Mouse (Mus musculus) brown adipose tissue, adult 24 weeks (tissue): Measurements from ENCODE around the gene Pigt. TPM values are rescaled to one million over a fixed set of nuclear protein-coding genes. Genes with fewer than 3 reads are reported as not detected.

Experiments
- H3K27ac ChIP-seq: fragments of 200-500 bp; replicated peaks from 2 replicates; pipeline ENCODE4 v1.5.1; 2012; ENCODE audit warnings: low read depth, mild to moderate bottlenecking, low read length
- H3K4me1 ChIP-seq: fragments of 200-500 bp; 2 replicates; pipeline ENCODE4 v1.6.1; 2012; ENCODE audit warnings: low read length, mixed read lengths; ENCODE audit not compliant: control insufficient read depth, insufficient read depth, insufficient read length
- H3K4me3 ChIP-seq: fragments of 200-500 bp; 2 replicates; pipeline ENCODE4 v1.5.1; 2012; ENCODE audit warnings: low read depth, mild to moderate bottlenecking, low read length, moderate library complexity; ENCODE audit not compliant: insufficient read depth
- polyA plus RNA-seq: library from polyadenylated mRNA; stranded (reverse); fragments of >200 nt; gene quantifications from 2 replicates; pipeline ENCODE4 v1.2.4, GENCODE M21; 2012; ENCODE audit not compliant: missing spikeins, insufficient read depth, insufficient read length

The Pigt gene
- polyA plus RNA-seq, 1 experiment = 21.6 TPM

GRCm38 (mm10) chr2:164504919-164505318, 7.6 kb downstream of the Pigt start:
- Histone ChIP-seq H3K27ac (no peak overlapping the region), H3K4me1 (no peaks in the 10 kb centered on the region), H3K4me3 (no peak overlapping the region)

- Histone ChIP-seq H3K27ac (no peak overlapping the region), H3K4me3 (no peak overlapping the region), H3K4me1 (no peaks in the 10 kb centered on the region)
Observed at GRCm38 (mm10) chr2:164505619-164506347, 8.5 kb downstream of the Pigt start.

GRCm38 (mm10) chr2:164507811-164508210, 10.5 kb downstream of the Pigt start:
- Histone ChIP-seq H3K27ac (no peak overlapping the region), H3K4me1 (no peaks in the 10 kb centered on the region), H3K4me3 (no peak overlapping the region)

GRCm38 (mm10) chr2:164510621-164511190, 13.4 kb downstream of the Pigt start:
- no peak overlapping the region for H3K27ac ChIP-seq
- H3K4me3 ChIP-seq = no peak overlapping the region
- peaks cover 4% of the 10 kb centered on the region; the same call in 1 of the 2 replicates for H3K4me1 ChIP-seq

DNA sequence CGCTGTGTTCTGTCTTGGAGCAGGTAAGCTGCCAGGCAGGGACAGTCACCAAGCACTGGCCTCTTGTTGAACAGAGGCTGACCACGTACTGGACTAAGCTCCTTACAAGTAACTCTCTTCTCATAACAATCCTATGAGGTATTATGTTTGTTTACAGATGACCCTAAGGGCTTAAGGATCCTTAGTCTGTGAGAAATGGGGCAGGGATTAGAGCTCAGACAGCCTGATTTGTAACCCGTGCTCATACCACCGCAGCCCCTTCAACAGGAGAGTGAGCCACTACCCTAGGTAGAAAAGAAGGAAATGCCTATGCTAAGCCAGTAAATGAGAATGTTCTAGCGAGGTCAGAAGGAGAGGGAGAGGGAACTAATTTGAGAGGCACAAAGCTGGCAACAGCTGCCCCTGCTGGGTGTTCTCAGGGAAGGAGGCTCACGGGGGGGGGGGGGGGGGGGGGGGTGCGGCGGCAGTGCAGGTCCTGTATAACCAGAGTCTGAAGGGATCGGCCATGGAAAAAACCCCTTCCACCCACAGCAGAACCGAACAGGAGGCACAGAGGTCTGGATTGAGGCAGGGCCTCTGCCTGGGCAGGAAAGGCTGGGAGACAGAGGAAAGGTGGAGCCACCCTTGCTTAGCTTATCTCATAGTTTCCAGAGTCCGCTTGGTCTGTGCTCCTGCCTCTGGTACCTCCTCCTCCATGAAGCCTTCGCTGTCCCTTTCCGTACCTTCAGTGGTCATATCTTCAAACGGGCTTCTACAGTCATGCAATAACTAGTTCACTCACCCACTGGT, 15.0 kb downstream of the Pigt start:
- Histone ChIP-seq H3K4me3 (no peak overlapping the region), H3K27ac (peak overlapping the region; percentile 62), H3K4me1 (peaks cover 4% of the 10 kb centered on the region; the same call in 1 of the 2 replicates)

- Histone ChIP-seq H3K27ac (peak overlapping the region; percentile 56), H3K4me3 (no peak overlapping the region), H3K4me1 (peaks cover 4% of the 10 kb centered on the region; the same call in 1 of the 2 replicates)
Observed at GRCm38 (mm10) chr2:164513389-164513788, 16.1 kb downstream of the Pigt start.

DNA sequence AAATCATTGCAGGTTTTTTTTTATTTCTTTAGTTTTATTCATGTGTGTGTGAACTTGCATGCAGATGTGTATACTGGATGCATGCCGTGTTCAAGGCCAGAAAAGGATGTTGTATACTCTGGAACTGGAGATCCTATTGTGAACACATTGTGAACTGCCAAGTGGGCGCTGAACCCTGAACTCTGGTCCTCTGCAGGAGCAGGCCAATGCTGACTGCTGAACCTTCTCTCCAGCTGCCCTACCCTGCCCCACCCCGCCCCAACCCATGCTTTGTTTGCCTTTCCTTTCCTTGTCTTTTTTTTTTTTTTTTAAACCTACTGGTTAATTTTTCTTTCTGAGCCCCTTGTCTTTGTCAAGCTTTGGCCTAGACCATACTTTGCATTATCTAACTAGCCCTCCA, 17.6 kb downstream of the Pigt start:
- H3K4me3 ChIP-seq = no peak overlapping the region
- no peak overlapping the region for H3K27ac ChIP-seq
- peaks cover 4% of the 10 kb centered on the region; the same call in 1 of the 2 replicates for H3K4me1 ChIP-seq

DNA sequence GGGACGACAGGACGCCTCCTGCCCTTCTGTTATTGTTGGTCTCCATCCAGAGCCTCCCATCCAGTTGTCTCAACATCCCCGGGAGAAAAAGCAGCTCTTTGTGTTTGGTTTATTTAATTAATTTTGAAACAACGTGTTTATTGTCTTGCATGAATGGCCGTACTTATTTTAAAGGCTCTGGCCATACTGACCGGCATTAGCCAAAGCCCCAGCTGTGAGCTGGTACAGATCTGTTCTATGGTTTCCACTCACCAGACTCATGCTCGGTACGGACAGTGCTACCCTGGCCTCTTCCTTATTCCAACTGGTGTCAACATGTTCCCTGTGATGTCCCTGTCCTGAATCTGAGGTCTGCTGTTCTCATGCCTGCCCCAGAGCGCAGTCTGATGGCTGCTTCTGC, 18.6 kb downstream of the Pigt start:
- peaks cover 4% of the 10 kb centered on the region; the same call in 1 of the 2 replicates for H3K4me1 ChIP-seq
- H3K4me3 ChIP-seq = no peak overlapping the region
- no peak overlapping the region for H3K27ac ChIP-seq

GRCm38 (mm10) chr2:164516592-164516991, 19.3 kb downstream of the Pigt start:
- peaks cover 4% of the 10 kb centered on the region; the same call in 1 of the 2 replicates for H3K4me1 ChIP-seq
- H3K27ac ChIP-seq = no peak overlapping the region
- no peak overlapping the region for H3K4me3 ChIP-seq

- Histone ChIP-seq H3K4me3 (no peak overlapping the region), H3K4me1 (peaks cover 4% of the 10 kb centered on the region; the same call in 1 of the 2 replicates), H3K27ac (no peak overlapping the region)
Observed at GRCm38 (mm10) chr2:164517485-164518221, 20.3 kb downstream of the Pigt start.

DNA sequence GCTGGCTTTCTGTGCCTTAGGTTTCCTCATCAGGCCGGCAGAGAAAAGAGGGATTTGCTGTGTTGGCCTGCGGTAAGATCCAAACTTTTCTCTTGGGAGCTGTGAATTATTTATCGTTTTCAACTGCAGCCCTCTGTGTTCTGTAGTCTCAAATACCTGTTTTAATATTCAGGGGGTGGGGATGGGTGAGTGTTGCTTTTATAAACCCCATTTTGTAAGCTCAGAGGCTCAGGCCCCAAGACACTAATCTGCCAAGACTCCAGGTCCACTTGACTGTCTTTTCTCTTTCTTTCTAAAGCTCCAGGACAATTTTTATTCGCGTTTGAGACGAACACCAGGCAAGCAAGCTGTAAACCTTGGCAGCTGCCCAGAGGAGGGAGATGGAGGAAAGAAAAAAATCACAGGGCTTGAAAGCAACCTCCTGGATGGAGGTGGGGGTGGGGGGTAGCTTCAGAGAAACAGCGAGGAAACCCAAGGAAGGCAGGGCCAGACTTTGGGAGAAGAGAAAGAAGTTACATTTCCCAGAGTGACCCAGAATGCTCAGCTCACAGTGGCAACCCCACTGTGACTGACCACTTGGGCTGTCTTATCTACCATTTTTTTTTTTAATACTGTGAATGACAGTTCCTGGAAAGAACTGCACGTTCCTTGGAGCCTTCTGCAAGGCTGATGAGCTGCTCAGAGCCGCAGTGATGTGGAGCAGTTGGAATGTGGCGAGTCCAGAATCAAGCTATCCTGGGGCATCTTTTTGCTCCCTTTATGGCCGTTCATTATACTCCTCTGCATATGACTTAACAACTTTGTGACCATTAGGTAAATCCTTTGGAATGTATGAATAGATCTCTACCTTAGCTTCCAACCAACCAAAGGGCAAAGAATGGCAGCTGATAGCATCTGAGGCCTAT, 21.2 kb downstream of the Pigt start:
- H3K4me3 ChIP-seq = no peak overlapping the region
- peaks cover 4% of the 10 kb centered on the region; the same call in 1 of the 2 replicates for H3K4me1 ChIP-seq
- no peak overlapping the region for H3K27ac ChIP-seq

- Histone ChIP-seq H3K27ac (no peak overlapping the region), H3K4me3 (no peak overlapping the region), H3K4me1 (peaks cover under 1% of the 10 kb centered on the region; the same call in 1 of the 2 replicates)
Observed at GRCm38 (mm10) chr2:164519171-164519526, 21.8 kb downstream of the Pigt start.

- H3K4me1 ChIP-seq = no peaks in the 10 kb centered on the region
- H3K27ac ChIP-seq = no peak overlapping the region
- no peak overlapping the region for H3K4me3 ChIP-seq
Observed at GRCm38 (mm10) chr2:164520782-164521181, 23.5 kb downstream of the Pigt start.

DNA sequence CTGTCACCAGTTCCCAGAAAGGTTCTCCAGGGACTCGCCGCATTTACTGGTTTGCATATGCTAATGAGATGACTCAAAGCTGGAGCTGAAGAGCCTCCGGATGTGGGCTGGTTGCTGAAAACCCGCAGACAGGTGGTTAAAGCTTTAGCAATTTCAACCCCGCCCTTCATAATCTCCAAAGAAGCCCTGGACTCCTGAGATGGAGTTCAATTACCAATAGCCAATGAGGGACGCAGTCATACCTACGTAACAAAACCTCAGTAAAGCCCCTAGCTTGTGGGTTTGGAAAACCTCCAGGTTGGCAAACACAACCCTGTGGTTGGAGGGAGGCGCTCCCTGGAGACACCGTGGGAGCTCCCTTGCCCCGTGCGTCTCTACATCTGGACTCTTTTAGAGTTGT, 24.5 kb downstream of the Pigt start:
- H3K4me3 ChIP-seq = no peak overlapping the region
- H3K4me1 ChIP-seq = no peaks in the 10 kb centered on the region
- H3K27ac ChIP-seq = no peak overlapping the region
